Mouse (Mus musculus): Measurements from ENCODE around the gene Tcap. TPM values are rescaled to one million over a fixed set of nuclear protein-coding genes. Genes with fewer than 3 reads are reported as not detected.

Gene Tcap
- polyA plus RNA-seq (2017; shearing (Covaris generic)): not detected

GRCm38 (mm10) chr11:98383261-98384030 is at the start of gene Tcap:
Gene Tcap, plus strand, starts transcription at chr11:98383811.

DNA sequence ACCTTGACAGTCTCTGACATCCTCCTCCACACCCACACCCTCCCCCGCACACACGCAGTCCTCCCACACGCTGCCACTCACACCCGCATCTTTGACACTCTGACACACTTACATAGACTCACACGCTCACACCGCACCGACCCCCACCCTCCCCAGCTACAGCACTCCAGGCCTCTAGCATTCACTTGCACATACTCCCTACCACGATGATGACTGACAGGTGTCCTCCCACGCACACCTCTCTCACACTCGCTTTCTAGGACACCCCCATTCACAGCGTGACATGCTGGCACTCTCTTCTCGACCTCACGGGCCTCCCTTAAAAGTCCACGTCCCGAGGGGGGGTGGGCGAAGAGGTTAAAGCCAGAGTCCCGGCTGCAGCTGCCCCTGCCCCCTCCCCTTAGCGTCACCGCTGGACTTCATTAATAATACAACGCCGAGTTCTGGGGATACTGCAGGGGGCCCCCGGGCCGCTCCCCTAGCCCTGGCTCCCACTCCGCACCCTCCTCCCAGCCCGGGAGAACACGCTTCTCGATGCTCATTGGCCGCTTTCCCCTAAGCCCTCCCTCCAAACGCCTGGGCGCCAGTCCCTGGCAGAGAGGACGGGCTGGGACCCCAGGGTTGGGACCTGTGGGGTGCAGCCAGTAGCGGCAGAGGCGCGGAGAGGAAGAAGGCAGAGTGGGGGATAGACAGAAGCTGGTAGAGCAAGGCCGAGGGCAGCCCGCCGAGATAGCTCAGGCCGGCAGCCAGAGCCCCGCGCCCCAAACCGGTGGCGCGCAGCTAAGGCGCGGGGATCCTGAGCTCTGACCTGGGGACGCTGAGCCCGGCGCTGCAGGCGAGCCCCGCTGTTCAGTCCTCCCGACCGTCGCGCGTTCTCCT is 35.3 kb upstream of the Tcap start, which contains the start of gene Ppp1r1b:
Ppp1r1b (plus strand) TSS at position 322 of the 879 bp plus-strand sequence.

DNA sequence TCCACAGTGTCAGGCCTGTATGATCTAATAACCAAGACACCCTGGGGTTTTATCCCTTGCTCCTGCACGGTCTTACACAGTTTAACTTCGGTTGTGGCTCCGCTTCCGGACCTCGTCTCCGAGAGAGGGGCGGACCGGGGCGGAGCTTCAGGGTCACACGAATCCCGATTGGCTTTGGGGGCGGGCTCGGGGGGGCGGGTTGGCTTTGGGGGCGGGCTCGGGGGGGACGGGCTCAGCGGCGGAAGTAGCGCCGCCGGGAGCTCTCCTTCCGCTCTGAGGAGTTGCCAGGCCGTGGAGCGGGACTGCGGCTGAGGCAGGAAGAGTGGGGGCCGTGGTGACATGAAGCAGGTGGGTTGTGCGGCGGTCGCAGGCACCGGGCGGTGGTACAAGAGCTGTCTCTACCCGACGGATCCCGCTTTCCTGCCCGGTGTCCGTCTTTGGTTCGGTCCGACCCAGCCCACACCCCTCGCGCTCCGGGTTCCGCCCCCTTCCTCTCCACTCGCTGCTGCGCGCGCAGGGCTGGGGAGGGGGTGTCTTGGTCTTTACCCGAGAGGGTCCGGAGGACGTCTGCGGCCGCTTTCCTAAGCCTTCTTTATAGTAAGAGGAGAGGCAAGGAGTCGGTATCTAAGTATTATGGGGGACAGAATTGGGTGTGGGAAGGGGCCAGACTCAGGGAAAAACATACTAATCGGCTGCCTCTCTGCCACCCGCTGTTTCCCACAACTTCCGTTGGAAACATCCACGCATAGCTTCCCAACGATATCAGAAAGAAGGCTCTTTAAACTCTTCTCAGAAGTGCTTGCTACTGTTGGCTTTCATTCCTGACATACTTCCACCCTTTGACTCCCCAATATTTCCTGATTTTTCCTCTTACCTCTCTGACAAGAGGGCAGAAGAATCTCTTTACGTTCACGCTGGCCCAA is 25.2 kb upstream of the Tcap start, which contains the start of gene Stard3:
Stard3 (plus strand) TSS at position 208 of the 923 bp plus-strand sequence.

DNA sequence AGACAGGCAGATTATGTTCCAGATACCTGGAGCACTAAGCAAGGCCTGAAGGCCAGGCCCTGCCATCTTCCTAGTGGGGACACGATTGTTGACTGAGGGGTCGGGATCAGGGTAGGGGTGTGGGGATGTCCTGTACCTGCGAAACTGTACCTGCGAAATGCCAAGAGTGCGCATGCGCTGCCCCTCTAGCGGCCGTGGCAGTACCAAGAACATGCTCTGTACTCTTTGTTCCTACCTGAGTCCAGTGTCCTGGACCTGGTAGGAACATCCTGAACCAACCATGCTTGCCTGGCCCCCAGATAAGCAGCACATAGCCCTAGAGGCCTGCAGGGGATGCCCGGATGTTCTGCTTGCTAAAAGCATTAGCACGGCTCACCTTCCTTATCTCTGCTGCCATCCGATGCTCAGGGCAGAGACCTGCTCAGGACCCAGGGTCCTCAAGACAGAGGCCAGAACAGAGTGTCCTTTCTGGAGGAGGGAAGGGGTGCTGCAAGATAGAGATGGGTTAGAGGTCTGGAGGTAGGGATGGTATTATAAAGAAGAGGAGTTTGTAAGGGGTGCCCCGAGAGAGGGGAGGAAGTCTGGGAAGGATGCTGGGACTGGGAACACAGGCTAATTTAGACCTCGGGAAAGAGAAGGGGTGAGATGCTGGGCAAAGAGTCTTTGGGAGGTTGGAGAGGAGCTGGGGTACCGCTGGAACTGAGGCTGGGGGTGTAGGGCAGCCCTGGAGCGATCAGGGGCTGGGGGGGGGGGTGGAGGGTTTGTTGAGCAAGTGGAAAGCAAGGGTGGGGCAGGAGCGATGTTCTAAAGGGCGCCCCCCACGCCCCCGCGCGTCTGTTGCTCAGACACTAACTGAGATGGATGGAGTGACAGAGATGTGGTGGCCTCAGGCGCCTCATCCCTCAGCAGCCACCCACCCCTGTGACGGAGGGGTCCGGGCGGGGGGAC is 2.3 kb downstream of the Tcap start, which contains the start of gene Pnmt:
Pnmt (plus strand) TSS at position 813 of the 948 bp plus-strand sequence.

DNA sequence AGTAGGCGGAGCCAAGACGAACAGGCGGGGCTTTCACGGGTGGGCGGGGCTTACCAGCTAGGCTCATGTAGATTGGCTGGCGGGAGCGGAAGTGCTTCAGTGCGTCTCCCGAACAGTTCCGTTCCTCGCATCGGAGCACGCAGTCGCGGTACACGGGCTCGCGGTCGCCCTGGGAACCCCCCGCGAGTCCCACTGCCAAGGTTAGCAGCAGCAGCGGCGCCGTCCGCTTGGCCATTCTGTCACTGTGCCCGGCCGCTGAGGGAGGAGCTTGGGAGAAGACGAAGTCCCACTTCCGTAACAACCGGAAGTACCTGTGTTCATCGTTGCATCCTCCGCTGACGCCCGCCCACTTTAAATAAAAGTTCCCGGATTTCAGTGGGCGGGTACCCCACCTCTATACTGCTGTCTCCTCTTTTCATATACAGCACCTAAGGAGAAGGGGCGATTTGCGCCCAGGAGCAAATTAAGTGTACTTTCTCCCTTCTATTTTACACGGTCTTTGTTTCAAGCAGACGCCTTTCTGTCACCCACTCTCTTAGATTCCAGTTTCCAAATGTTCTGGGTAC is 16.6 kb downstream of the Tcap start, which contains the start of gene Pgap3:
Pgap3 (minus strand) TSS at position 330 of the 566 bp plus-strand sequence.

DNA sequence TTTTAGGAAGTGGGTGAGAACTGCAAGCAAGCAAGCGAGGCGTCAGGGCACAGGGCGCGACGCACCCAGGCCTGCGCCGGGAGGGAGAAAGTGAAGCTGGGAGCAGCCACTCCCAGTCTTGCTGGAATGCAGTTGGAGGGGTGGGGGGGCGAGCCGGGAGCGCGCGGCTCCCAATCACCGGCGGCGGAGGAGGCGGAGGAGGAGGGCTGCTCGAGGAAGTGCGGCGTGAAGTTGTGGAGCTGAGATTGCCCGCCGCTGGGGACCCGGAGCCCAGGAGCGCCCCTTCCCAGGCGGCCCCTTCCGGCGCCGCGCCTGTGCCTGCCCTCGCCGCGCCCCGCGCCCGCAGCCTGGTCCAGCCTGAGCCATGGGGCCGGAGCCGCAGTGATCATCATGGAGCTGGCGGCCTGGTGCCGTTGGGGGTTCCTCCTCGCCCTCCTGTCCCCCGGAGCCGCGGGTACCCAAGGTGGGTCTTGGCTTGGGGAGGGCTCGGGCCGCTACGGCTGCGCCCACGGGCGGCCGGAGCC is 28.7 kb downstream of the Tcap start, which contains the start of gene Erbb2:
Erbb2 (plus strand) TSS at position 198 of the 524 bp plus-strand sequence.

Other genes starting within 250 kb of the Tcap start
- gene Fbxl20, start 233.4 kb upstream of the Tcap start, polyA plus RNA-seq (2017; shearing (Covaris generic)): 44.7 TPM
- gene Med1, start 190.5 kb upstream of the Tcap start, polyA plus RNA-seq (2017; shearing (Covaris generic)): 58.6 TPM
- 22.2 TPM for gene Cdk12, start 180.8 kb upstream of the Tcap start, polyA plus RNA-seq (2017; shearing (Covaris generic))
- not detected for gene Neurod2, start 54.2 kb upstream of the Tcap start, polyA plus RNA-seq (2017; shearing (Covaris generic))
- not detected for gene Ppp1r1b, start 35.4 kb upstream of the Tcap start, polyA plus RNA-seq (2017; shearing (Covaris generic))
- 62.8 TPM for gene Stard3, start 25.4 kb upstream of the Tcap start, polyA plus RNA-seq (2017; shearing (Covaris generic))
- not detected for gene Pnmt, start 2.6 kb downstream of the Tcap start, polyA plus RNA-seq (2017; shearing (Covaris generic))
- gene Pgap3, start 16.7 kb downstream of the Tcap start, polyA plus RNA-seq (2017; shearing (Covaris generic)): 7.3 TPM
- 0.29 TPM for gene Erbb2, start 28.7 kb downstream of the Tcap start, polyA plus RNA-seq (2017; shearing (Covaris generic))
- 82.8 TPM for gene Mien1, start 55.2 kb downstream of the Tcap start, polyA plus RNA-seq (2017; shearing (Covaris generic))
- 4.1 TPM for gene Grb7, start 62.6 kb downstream of the Tcap start, polyA plus RNA-seq (2017; shearing (Covaris generic))
- 48.5 TPM for gene Ikzf3, start 162.2 kb downstream of the Tcap start, polyA plus RNA-seq (2017; shearing (Covaris generic))
- 1.5 TPM for gene Zpbp2, start 167.3 kb downstream of the Tcap start, polyA plus RNA-seq (2017; shearing (Covaris generic))
- gene Ormdl3, start 203.6 kb downstream of the Tcap start, polyA plus RNA-seq (2017; shearing (Covaris generic)): 44.0 TPM
- not detected for gene Lrrc3c, start 214.5 kb downstream of the Tcap start, polyA plus RNA-seq (2017; shearing (Covaris generic))
- gene Gm12355, start 241.8 kb downstream of the Tcap start, polyA plus RNA-seq (2017; shearing (Covaris generic)): 1.8 TPM
- not detected for gene Gsdma3, start 242.5 kb downstream of the Tcap start, polyA plus RNA-seq (2017; shearing (Covaris generic))

Measured in naive thymus-derived CD4-positive, alpha-beta T cell, adult 5 months (primary cell).